Mouse (Mus musculus): ENCODE results near the gene Exoc6b. TPM values are rescaled to one million over a fixed set of nuclear protein-coding genes. Genes with fewer than 3 reads are reported as not detected.

Exoc6b gene
- polyA plus RNA-seq, 1 experiment from 2014 or later, result 2.0 TPM

- DNase-seq (no peak), ATAC-seq (no peak)
- Histone ChIP-seq H3K36me3 (replicated peaks; ENCODE audit: insufficient read depth, low read length) (no peaks in the 10 kb centered on the region), H3K4me1 (ENCODE audit: insufficient read depth) (no peaks in the 10 kb centered on the region), H3K4me2 (ENCODE audit: low read depth, low read length) (no peak overlapping the region), H3K9ac (replicated peaks) (no peak overlapping the region), H3K27me3 (ENCODE audit: insufficient read depth, low read length) (no peaks in the 10 kb centered on the region), H3K27ac (ENCODE audit: low read depth) (no peak overlapping the region), H3K9me3 (ENCODE audit: low read length) (no peaks in the 10 kb centered on the region), H3K4me3 (ENCODE audit: low read depth, low read length) (no peak overlapping the region)
- 60% methylated on average over 11 of the region's 11 CpGs for WGBS (ENCODE audit: insufficient replicate concordance)
- no peak for TF ChIP-seq CTCF (IDR thresholded peaks at IDR 0.05; ENCODE audit: low read depth)
- TF ChIP-seq EP300 (IDR thresholded peaks at IDR 0.05; ENCODE audit: low read depth), result no peak
Measured at GRCm38 (mm10) chr6:84932953-84933921, 136.1 kb downstream of the Exoc6b start.

- no peak overlapping the region for H3K9ac ChIP-seq (replicated peaks)
- no peak for ATAC-seq
Measured at GRCm38 (mm10) chr6:84931051-84931450, 138.3 kb downstream of the Exoc6b start.

DNA sequence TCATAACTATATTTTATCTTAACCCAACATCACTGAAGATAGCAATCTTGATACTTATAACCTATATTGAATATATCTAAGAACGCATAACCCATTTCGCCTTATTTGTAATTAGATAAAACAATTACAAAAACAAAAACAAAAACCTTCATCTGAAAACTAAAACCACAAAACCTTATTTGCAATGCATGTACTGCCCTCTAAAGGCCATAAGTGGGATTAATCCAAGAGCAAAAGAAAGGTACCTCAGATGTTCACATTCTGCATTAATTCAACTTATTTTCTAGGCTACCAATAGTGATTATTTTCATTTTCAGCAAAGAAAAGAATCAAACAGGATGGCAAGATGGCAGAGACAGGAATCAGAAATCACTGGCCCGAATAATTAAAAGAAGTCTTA lies 143.2 kb downstream of the Exoc6b start:
- 45% methylated on average over 3 of the region's 3 CpGs for WGBS (ENCODE audit: insufficient replicate concordance)
- no peak overlapping the region for H3K4me2 ChIP-seq (ENCODE audit: low read depth, low read length)
- H3K9ac ChIP-seq (replicated peaks), result no peak overlapping the region
- no peaks in the 10 kb centered on the region for H3K9me3 ChIP-seq (ENCODE audit: low read length)
- no peak for DNase-seq
- H3K4me3 ChIP-seq (ENCODE audit: low read depth, low read length), result no peak overlapping the region
- no peaks in the 10 kb centered on the region for H3K36me3 ChIP-seq (replicated peaks; ENCODE audit: insufficient read depth, low read length)
- H3K4me1 ChIP-seq (ENCODE audit: insufficient read depth), result no peaks in the 10 kb centered on the region
- no peak for ATAC-seq
- H3K27me3 ChIP-seq (ENCODE audit: insufficient read depth, low read length), result no peaks in the 10 kb centered on the region
- peak; percentile 69 for TF ChIP-seq CTCF (IDR thresholded peaks at IDR 0.05; ENCODE audit: low read depth)
- TF ChIP-seq EP300 (IDR thresholded peaks at IDR 0.05; ENCODE audit: low read depth), result no peak
- no peak overlapping the region for H3K27ac ChIP-seq (ENCODE audit: low read depth)

More at GRCm38 (mm10) chr6:84931051-84931450, 138.3 kb downstream of the Exoc6b start:
- no peak for DNase-seq
- Histone ChIP-seq H3K36me3 (replicated peaks; ENCODE audit: insufficient read depth, low read length) (no peaks in the 10 kb centered on the region), H3K9me3 (ENCODE audit: low read length) (no peaks in the 10 kb centered on the region), H3K4me1 (ENCODE audit: insufficient read depth) (no peaks in the 10 kb centered on the region), H3K4me3 (ENCODE audit: low read depth, low read length) (no peak overlapping the region), H3K4me2 (ENCODE audit: low read depth, low read length) (no peak overlapping the region), H3K27ac (ENCODE audit: low read depth) (no peak overlapping the region), H3K27me3 (ENCODE audit: insufficient read depth, low read length) (no peaks in the 10 kb centered on the region)
- TF ChIP-seq CTCF (IDR thresholded peaks at IDR 0.05; ENCODE audit: low read depth), result no peak
- 50% methylated on average over 1 of the region's 1 CpGs for WGBS (ENCODE audit: insufficient replicate concordance)

- no peak overlapping the region for H3K27ac ChIP-seq (ENCODE audit: low read depth)
Measured at GRCm38 (mm10) chr6:84923760-84924221, 145.5 kb downstream of the Exoc6b start.

GRCm38 (mm10) chr6:84916291-84916690 lies 153.0 kb downstream of the Exoc6b start:
- TF ChIP-seq EP300 (IDR thresholded peaks at IDR 0.05; ENCODE audit: low read depth) (no peak), CTCF (IDR thresholded peaks at IDR 0.05; ENCODE audit: low read depth) (peak; percentile 74)
- Histone ChIP-seq H3K9ac (replicated peaks) (no peak overlapping the region), H3K4me2 (ENCODE audit: low read depth, low read length) (no peak overlapping the region), H3K27me3 (ENCODE audit: insufficient read depth, low read length) (no peaks in the 10 kb centered on the region), H3K27ac (ENCODE audit: low read depth) (no peak overlapping the region), H3K9me3 (ENCODE audit: low read length) (no peaks in the 10 kb centered on the region), H3K4me3 (ENCODE audit: low read depth, low read length) (no peak overlapping the region), H3K36me3 (replicated peaks; ENCODE audit: insufficient read depth, low read length) (no peaks in the 10 kb centered on the region), H3K4me1 (ENCODE audit: insufficient read depth) (no peaks in the 10 kb centered on the region)
- DNase-seq (peak; percentile 60), ATAC-seq (no peak)
- 11% methylated on average over 2 of the region's 2 CpGs for WGBS (ENCODE audit: insufficient replicate concordance)

More at GRCm38 (mm10) chr6:84923760-84924221, 145.5 kb downstream of the Exoc6b start:
- WGBS (ENCODE audit: insufficient replicate concordance), result 57% methylated on average over 12 of the region's 12 CpGs
- ATAC-seq (peak; percentile 68), DNase-seq (no peak)
- H3K27me3 ChIP-seq (ENCODE audit: insufficient read depth, low read length), result no peaks in the 10 kb centered on the region
- peak overlapping the region; percentile 24; the same call in 1 of the 2 replicates for H3K4me2 ChIP-seq (ENCODE audit: low read depth, low read length)
- no peak for TF ChIP-seq CTCF (IDR thresholded peaks at IDR 0.05; ENCODE audit: low read depth)
- TF ChIP-seq EP300 (IDR thresholded peaks at IDR 0.05; ENCODE audit: low read depth), result no peak
- no peaks in the 10 kb centered on the region for H3K4me1 ChIP-seq (ENCODE audit: insufficient read depth)
- H3K9ac ChIP-seq (replicated peaks), result no peak overlapping the region
- no peaks in the 10 kb centered on the region for H3K36me3 ChIP-seq (replicated peaks; ENCODE audit: insufficient read depth, low read length)
- no peaks in the 10 kb centered on the region for H3K9me3 ChIP-seq (ENCODE audit: low read length)
- H3K4me3 ChIP-seq (ENCODE audit: low read depth, low read length), result no peak overlapping the region

DNA sequence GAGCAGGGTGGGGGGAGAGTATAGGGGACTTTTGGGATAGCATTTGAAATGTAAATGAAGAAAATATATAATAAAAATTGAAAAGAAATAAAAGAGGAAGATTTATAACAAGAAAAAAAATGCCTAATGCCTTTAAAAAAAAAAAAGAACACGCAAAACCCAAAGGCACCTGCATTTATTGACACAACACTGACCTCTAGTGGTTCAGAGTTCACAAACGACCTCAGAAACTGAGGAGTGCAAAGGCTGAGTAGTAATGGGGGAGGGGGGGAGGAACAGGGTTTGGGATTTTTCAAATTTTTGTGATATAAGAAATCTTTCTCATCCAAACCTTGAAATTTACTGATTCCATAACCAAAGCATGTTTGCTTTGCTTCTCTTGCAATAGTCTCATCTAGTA lies 156.9 kb downstream of the Exoc6b start:
- H3K4me1 ChIP-seq (ENCODE audit: insufficient read depth), result no peaks in the 10 kb centered on the region
- H3K4me2 ChIP-seq (ENCODE audit: low read depth, low read length), result no peak overlapping the region
- H3K4me3 ChIP-seq (ENCODE audit: low read depth, low read length), result no peak overlapping the region
- H3K27me3 ChIP-seq (ENCODE audit: insufficient read depth, low read length), result no peaks in the 10 kb centered on the region
- no peak for DNase-seq
- H3K9ac ChIP-seq (replicated peaks), result no peak overlapping the region
- H3K36me3 ChIP-seq (replicated peaks; ENCODE audit: insufficient read depth, low read length), result no peaks in the 10 kb centered on the region
- no peak for ATAC-seq
- H3K9me3 ChIP-seq (ENCODE audit: low read length), result no peaks in the 10 kb centered on the region
- TF ChIP-seq EP300 (IDR thresholded peaks at IDR 0.05; ENCODE audit: low read depth), result no peak
- TF ChIP-seq CTCF (IDR thresholded peaks at IDR 0.05; ENCODE audit: low read depth), result peak; percentile 72
- 6% methylated on average over 2 of the region's 2 CpGs for WGBS (ENCODE audit: insufficient replicate concordance)
- no peak overlapping the region for H3K27ac ChIP-seq (ENCODE audit: low read depth)
